Mouse (Mus musculus) erythroblast, embryonic 14.5 days (primary cell): ENCODE measurements around the gene Abca4. TPM values are rescaled to one million over a fixed set of nuclear protein-coding genes. Genes with fewer than 3 reads are reported as not detected.
A peak's percentile ranks its signal among the peaks of the same experiment; 100 is the strongest.

Source experiments
- H3K27me3 ChIP-seq: 2 replicates; pipeline ENCODE4 v1.6.1; 2012; ENCODE audit warnings: inconsistent platforms; ENCODE audit not compliant: control insufficient read depth
- H3K36me3 ChIP-seq: 2 replicates; pipeline ENCODE4 v1.6.1; 2012; ENCODE audit warnings: mild to moderate bottlenecking, inconsistent platforms; ENCODE audit not compliant: control insufficient read depth
- H3K4me1 ChIP-seq: 2 replicates; pipeline ENCODE4 v1.6.1; 2012; ENCODE audit warnings: inconsistent platforms; ENCODE audit not compliant: control insufficient read depth
- H3K4me3 ChIP-seq: replicated peaks from 2 replicates; pipeline ENCODE3; 2012; ENCODE audit warnings: moderate library complexity, mild to moderate bottlenecking, inconsistent platforms
- H3K9me3 ChIP-seq: 2 replicates; pipeline ENCODE4 v1.6.1; 2012; ENCODE audit warnings: low read length, inconsistent platforms, mixed read lengths; ENCODE audit not compliant: control insufficient read depth
- GATA1 ChIP-seq: IDR thresholded peaks from 2 replicates; pipeline ENCODE4 v1.6.1; 2012; ENCODE audit warnings: low read length, inconsistent platforms, mixed read lengths
- TAL1 ChIP-seq: IDR thresholded peaks from 3 replicates; pipeline ENCODE4 v1.6.1; 2012; ENCODE audit warnings: low read length, inconsistent platforms, mixed read lengths
- polyA plus RNA-seq: library from polyadenylated mRNA; stranded (reverse); fragments of >175 nt; gene quantifications from 2 replicates; pipeline ENCODE4 v1.2.3, GENCODE M21; 2012

Gene Abca4
- polyA plus RNA-seq, 1 experiment, result 0.05 TPM

DNA sequence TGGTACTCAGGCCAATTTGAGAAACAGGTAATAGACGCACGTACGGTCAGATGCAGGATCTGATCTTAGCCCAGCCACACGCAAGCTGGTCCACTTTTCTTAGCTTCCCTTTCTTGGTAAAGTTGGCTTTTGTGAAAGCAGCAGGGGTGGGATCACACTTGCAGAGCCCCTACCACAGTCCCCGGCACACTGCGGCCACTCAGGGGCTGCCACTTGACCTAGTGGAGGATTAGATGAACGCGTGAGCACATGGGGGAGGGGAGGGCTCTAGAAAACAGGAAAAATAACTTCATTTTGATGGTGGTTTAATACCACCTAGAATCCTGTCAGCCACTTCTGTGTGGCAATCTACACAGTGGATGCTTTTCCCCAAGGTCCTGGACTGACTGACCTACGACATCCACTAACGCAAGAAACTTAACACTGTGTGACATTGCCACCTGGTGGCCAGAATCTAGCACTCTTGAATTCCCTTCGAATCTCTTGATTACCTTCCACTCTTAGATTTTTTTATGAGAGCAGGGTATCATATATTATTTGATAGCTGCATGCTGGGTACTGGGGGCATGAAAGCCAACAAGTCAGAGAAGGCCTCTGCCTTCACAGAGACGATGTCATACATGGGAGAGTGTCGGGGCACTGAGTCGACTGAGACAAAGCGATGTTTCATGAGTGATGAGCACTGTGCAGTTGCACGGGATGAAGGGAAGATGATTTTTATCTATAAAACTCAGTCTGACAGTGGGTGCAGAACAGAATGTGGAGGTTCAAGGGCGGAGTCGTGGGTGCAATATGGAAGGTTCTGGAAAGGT, 96.6 kb downstream of the Abca4 start:
- TF ChIP-seq TAL1, result no peak
- TF ChIP-seq GATA1, result no peak

DNA sequence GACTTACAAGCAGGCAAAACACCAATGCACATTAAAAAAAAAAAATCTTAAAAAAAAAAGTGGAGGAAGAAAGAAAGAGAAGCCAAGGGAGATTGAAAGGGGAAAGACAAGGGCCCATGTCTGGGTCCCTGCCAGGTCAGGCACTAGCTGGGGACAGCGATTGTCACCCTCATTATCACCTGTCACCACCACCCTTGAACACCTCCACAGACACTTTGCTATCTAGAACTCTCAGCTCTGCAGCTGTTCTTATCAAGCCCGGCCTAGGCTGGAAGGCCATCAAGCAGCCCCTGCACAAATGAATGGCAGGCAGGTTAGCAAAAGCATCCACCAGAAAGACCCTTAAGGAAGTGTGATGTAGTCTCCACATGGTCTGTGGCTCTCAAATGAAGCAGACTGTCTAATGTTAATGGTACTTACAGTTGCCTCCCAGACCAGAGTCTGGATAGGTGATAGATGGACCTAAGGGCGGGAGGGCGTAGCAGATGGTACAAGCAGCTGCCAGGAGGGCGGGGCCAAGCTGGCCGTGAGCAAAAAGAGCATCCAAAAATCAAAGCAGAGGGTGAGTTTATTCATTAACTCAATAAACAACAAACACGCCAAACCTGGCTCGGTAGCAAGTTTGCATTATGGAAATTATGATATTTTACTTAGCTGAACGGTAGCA, 98.1 kb downstream of the Abca4 start:
- peaks cover 31% of the 10 kb centered on the region for H3K4me1 ChIP-seq
- TF ChIP-seq TAL1, result peak; percentile 65
- TF ChIP-seq GATA1, result peak; percentile 67; the same call in 1 of the 2 replicates
- H3K4me3 ChIP-seq, result no peak overlapping the region
- no peaks in the 10 kb centered on the region for H3K36me3 ChIP-seq
- H3K27me3 ChIP-seq, result peaks cover 6% of the 10 kb centered on the region
- no peaks in the 10 kb centered on the region for H3K9me3 ChIP-seq

More for the DNA sequence above, 96.6 kb downstream of the Abca4 start:
- peaks cover 8% of the 10 kb centered on the region for H3K27me3 ChIP-seq
- H3K4me3 ChIP-seq, result no peak overlapping the region
- no peaks in the 10 kb centered on the region for H3K36me3 ChIP-seq
- peaks cover 31% of the 10 kb centered on the region for H3K4me1 ChIP-seq
- H3K9me3 ChIP-seq, result no peaks in the 10 kb centered on the region

DNA sequence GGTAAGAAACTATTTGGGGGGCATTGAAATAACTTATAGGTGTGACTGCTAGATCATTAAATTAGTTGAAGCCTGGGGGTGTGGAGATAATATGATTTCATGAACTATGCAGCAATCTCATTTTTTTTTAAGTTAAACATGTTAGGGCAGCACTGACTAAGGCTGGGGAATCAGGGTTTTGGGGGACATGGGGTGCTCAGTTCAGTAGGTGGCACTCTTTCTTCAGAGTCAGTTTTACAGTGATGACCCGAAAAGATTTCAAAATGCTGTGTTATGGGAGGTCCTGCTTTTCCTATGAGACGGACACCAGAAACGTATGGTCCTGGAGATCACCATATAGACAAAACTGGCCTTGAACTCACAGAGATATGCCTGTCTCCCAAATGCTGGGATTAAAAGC, 99.2 kb downstream of the Abca4 start:
- H3K9me3 ChIP-seq, result no peaks in the 10 kb centered on the region
- H3K27me3 ChIP-seq, result peaks cover 6% of the 10 kb centered on the region
- no peak overlapping the region for H3K4me3 ChIP-seq
- H3K4me1 ChIP-seq, result peaks cover 31% of the 10 kb centered on the region
- no peaks in the 10 kb centered on the region for H3K36me3 ChIP-seq
- TF ChIP-seq TAL1 (no peak), GATA1 (no peak)

GRCm38 (mm10) chr3:122145430-122145829, 101.2 kb downstream of the Abca4 start:
- no peaks in the 10 kb centered on the region for H3K9me3 ChIP-seq
- H3K4me3 ChIP-seq, result no peak overlapping the region
- no peaks in the 10 kb centered on the region for H3K27me3 ChIP-seq
- H3K4me1 ChIP-seq, result peaks cover 31% of the 10 kb centered on the region
- no peak for TF ChIP-seq TAL1
- no peak for TF ChIP-seq GATA1
- no peaks in the 10 kb centered on the region for H3K36me3 ChIP-seq

DNA sequence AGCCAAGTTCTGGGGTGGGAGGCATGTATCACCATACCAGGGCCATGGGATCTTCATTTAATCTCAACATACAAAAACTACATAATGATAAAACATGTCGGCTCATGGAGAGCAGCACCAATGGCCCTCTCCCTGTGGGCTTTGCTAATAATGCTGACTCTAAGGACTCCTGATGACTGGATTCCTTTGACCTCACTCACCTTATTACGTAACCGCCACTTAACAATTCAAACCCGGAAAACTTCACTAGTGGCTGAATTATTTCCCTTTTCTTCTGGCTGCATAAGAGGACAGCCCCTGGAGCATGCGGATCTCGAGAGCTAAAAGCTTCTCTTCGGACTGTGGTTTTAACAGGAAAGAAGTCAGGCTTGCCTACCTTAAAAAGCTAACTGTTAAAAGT, 106.6 kb downstream of the Abca4 start:
- TF ChIP-seq TAL1, result no peak
- TF ChIP-seq GATA1, result no peak
- H3K4me3 ChIP-seq, result no peak overlapping the region
- H3K9me3 ChIP-seq, result no peaks in the 10 kb centered on the region
- H3K27me3 ChIP-seq, result no peaks in the 10 kb centered on the region
- no peaks in the 10 kb centered on the region for H3K4me1 ChIP-seq
- no peaks in the 10 kb centered on the region for H3K36me3 ChIP-seq

GRCm38 (mm10) chr3:122152431-122152830, 108.2 kb downstream of the Abca4 start:
- no peak for TF ChIP-seq TAL1
- no peak for TF ChIP-seq GATA1
- Histone ChIP-seq H3K4me1 (no peaks in the 10 kb centered on the region), H3K36me3 (no peaks in the 10 kb centered on the region), H3K4me3 (no peak overlapping the region), H3K27me3 (no peaks in the 10 kb centered on the region), H3K9me3 (no peaks in the 10 kb centered on the region)

- Histone ChIP-seq H3K9me3 (no peaks in the 10 kb centered on the region), H3K4me3 (no peak overlapping the region), H3K4me1 (peaks cover 2% of the 10 kb centered on the region; the same call in 1 of the 2 replicates), H3K36me3 (no peaks in the 10 kb centered on the region), H3K27me3 (no peaks in the 10 kb centered on the region)
- TF ChIP-seq GATA1 (no peak), TAL1 (no peak)
Measured at GRCm38 (mm10) chr3:122154080-122154479, 109.8 kb downstream of the Abca4 start.

GRCm38 (mm10) chr3:122159447-122159846, 115.2 kb downstream of the Abca4 start:
- peaks cover 2% of the 10 kb centered on the region; the same call in 1 of the 2 replicates for H3K4me1 ChIP-seq
- no peak overlapping the region for H3K4me3 ChIP-seq
- no peaks in the 10 kb centered on the region for H3K36me3 ChIP-seq
- no peak for TF ChIP-seq TAL1
- no peak for TF ChIP-seq GATA1
- no peaks in the 10 kb centered on the region for H3K27me3 ChIP-seq
- no peaks in the 10 kb centered on the region for H3K9me3 ChIP-seq

- H3K4me1 ChIP-seq, result no peaks in the 10 kb centered on the region
- H3K27me3 ChIP-seq, result no peaks in the 10 kb centered on the region
- H3K4me3 ChIP-seq, result no peak overlapping the region
- TF ChIP-seq TAL1 (no peak), GATA1 (no peak)
- H3K36me3 ChIP-seq, result no peaks in the 10 kb centered on the region
- H3K9me3 ChIP-seq, result no peaks in the 10 kb centered on the region
Measured at GRCm38 (mm10) chr3:122169616-122170178, 125.5 kb downstream of the Abca4 start.
